Mouse (Mus musculus): ENCODE data around the gene Nmb. TPM values are rescaled to one million over a fixed set of nuclear protein-coding genes. Genes with fewer than 3 reads are reported as not detected.

Nmb gene
- total RNA-seq, 2 experiments from 2014 or later: 5.9 to 8.8 TPM

- intact Hi-C loops (cut with DNase I): loop anchor here (5.0 kb wide), 1 partner anchor 480 kb away; no protein-coding TSS in a partner anchor
- no peak for DNase-seq
These were observed 42.4 kb downstream of the Nmb start for GRCm38 (mm10) chr7:80862475-80862874.

GRCm38 (mm10) chr7:80860729-80861274 lies 44.1 kb downstream of the Nmb start, which contains the start of gene Zscan2:
Zscan2 (plus strand) TSS chr7:80860920.
- intact Hi-C loops (cut with DNase I): loop anchor here (5.0 kb wide), 1 partner anchor 481 kb away; no protein-coding TSS in a partner anchor

GRCm38 (mm10) chr7:80860227-80860626 lies 44.6 kb downstream of the Nmb start:
- intact Hi-C loops (cut with DNase I): loop anchor here (5.0 kb wide), 1 partner anchor 482 kb away; no protein-coding TSS in a partner anchor
- DNase-seq: peak; percentile 53 to 54

More at GRCm38 (mm10) chr7:80860729-80861274, 44.1 kb downstream of the Nmb start, which contains the start of gene Zscan2:
- DNase-seq: peak; percentile 82 to 92

DNA sequence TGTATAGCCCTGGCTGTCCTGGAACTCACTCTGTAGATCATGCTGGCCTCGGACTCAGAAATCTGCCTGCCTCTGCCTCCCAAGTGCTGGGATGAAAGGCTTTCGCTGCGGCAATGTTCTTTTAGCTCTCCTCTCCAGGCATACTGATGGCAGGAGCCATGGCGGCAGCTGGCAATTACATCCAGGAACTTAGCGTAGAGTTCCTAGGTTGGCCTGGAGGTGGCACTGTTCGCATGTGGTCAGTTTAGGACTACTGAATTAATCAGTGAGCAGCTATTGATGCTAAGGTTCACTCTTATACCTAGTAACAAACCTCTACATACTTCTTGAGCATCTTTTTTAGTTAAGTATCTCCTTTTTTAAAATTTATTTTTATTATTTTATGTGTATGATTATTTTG lies 47.7 kb downstream of the Nmb start:
- intact Hi-C loops (cut with DNase I): loop anchor here (1.0 kb wide), 1 partner anchor 298 kb away; no protein-coding TSS in a partner anchor
- peak; percentile 79 to 84 for DNase-seq

GRCm38 (mm10) chr7:80855316-80855715 lies 49.6 kb downstream of the Nmb start:
- intact Hi-C loops (cut with DNase I): no loop called here
- no peak for DNase-seq

DNA sequence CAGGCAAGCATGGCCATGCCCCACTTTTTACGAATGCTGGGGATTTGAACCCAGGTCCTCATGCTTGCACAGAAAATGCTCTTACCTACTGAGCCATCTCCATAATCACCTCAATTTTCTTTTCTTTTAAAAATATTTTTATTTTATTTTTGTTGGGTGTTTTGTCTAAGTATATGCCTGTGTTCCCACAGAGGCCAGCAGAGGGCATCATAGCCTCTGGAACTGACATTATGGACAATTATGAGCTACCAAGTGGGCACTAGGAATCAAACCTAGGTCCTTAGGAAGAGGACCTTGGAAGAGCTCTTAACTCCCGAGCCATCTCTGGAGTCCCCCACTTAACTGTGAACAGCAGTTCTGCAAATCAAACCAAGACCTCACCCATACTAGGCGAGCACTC lies 51.7 kb downstream of the Nmb start:
- DNase-seq: no peak
- intact Hi-C loops (cut with DNase I): no loop called here

Other genes starting within 250 kb of the Nmb start
- 10 to 100 TPM; 12.6 to 14.0 TPM for gene Crtc3, start 216.2 kb downstream of the Nmb start, total RNA-seq (2021)
- gene Iqgap1, start 79.1 kb downstream of the Nmb start, total RNA-seq (2021): 10 to 100 TPM; 40.5 to 43.2 TPM
- gene Zscan2, start 44.2 kb downstream of the Nmb start, total RNA-seq (2021): 1 to 10 TPM; 5.5 to 5.7 TPM
- 1 to 10 TPM; 5.1 to 5.6 TPM for gene Wdr73, start 3.8 kb downstream of the Nmb start, total RNA-seq (2021)
- 10 to 100 TPM; 51.2 to 52.2 TPM for gene Sec11a, start 42.7 kb upstream of the Nmb start, total RNA-seq (2021)
- gene Zfp592, start 88.6 kb upstream of the Nmb start, total RNA-seq (2021): 10 to 100 TPM; 14.3 to 16.4 TPM
- 100 to 1,000 TPM; 107 to 112 TPM for gene Alpk3, start 152.5 kb upstream of the Nmb start, total RNA-seq (2021)
- gene Slc28a1, start 209.7 kb upstream of the Nmb start, total RNA-seq (2021): under 1 TPM in 1 of 2 experiments, not detected in 1; 0.16 TPM